Mouse (Mus musculus) heart, embryonic 13.5 days (tissue): ENCODE data around the gene Cyld. TPM values are rescaled to one million over a fixed set of nuclear protein-coding genes. Genes with fewer than 3 reads are reported as not detected.

Experiments used
- ATAC-seq: fragments of 200-750 bp; cut with Nextera tagmentation; 2 replicates; pipeline ENCODE4 v1.8.0; 2017; ENCODE audit warnings: moderate TSS enrichment; ENCODE audit not compliant: insufficient number of reproducible peaks, low FRiP score, low TSS enrichment; ENCODE audit errors: extremely low read depth
- H3K27ac ChIP-seq: fragments of 300-500 bp; sonication (generic); replicated peaks from 2 replicates; pipeline ENCODE4 v1.5.1; 2015; ENCODE audit warnings: moderate library complexity, mild to moderate bottlenecking, inconsistent platforms
- H3K27me3 ChIP-seq: fragments of 300-500 bp; sonication (generic); replicated peaks from 2 replicates; pipeline ENCODE4 v1.6.1; 2015; ENCODE audit warnings: mild to moderate bottlenecking, inconsistent platforms
- H3K36me3 ChIP-seq: fragments of 300-500 bp; sonication (generic); 2 replicates; pipeline ENCODE4 v1.6.1; 2015; ENCODE audit warnings: mild to moderate bottlenecking, inconsistent platforms
- H3K4me1 ChIP-seq: fragments of 300-500 bp; sonication (generic); 2 replicates; pipeline ENCODE4 v1.6.1; 2015; ENCODE audit warnings: inconsistent platforms
- H3K4me2 ChIP-seq: fragments of 300-500 bp; sonication (generic); 2 replicates; pipeline ENCODE4 v1.6.1; 2015; ENCODE audit warnings: inconsistent platforms, mild to moderate bottlenecking, moderate library complexity
- H3K4me3 ChIP-seq: fragments of 300-500 bp; sonication (generic); 2 replicates; pipeline ENCODE4 v1.5.1; 2015; ENCODE audit warnings: moderate library complexity, mild to moderate bottlenecking, inconsistent platforms
- H3K9ac ChIP-seq: fragments of 300-500 bp; sonication (generic); 2 replicates; pipeline ENCODE4 v1.6.1; 2015; ENCODE audit warnings: inconsistent platforms, mild to moderate bottlenecking, moderate library complexity
- H3K9me3 ChIP-seq: fragments of 300-500 bp; sonication (generic); 2 replicates; pipeline ENCODE4 v1.6.1; 2016; ENCODE audit warnings: inconsistent platforms
- WGBS: fragments of 180-500 bp; shearing (Covaris S2); methylation state at CpG from one replicate; pipeline ENCODE4 v1.1.7; 2015; ENCODE audit warnings: mixed read lengths; 5-methylcytosine and 5-hydroxymethylcytosine counted together
- polyA plus RNA-seq: library from polyadenylated mRNA; unstranded; fragments of >200 nt; fragmentation: Nextera tagmentation; extraction: Ambion mirVana; gene quantifications from 2 replicates; pipeline ENCODE4 v1.2.1, GENCODE M21; 2015

The Cyld gene
- polyA plus RNA-seq, 1 experiment from 2014 or later = 8.8 TPM

GRCm38 (mm10) chr8:88793324-88793722, 96.5 kb downstream of the Cyld start:
- Histone ChIP-seq H3K4me3 (no peak overlapping the region), H3K9me3 (no peaks in the 10 kb centered on the region), H3K27ac (no peak overlapping the region), H3K4me1 (no peaks in the 10 kb centered on the region), H3K27me3 (no peaks in the 10 kb centered on the region; the same call in 1 of the 2 replicates), H3K4me2 (no peak overlapping the region), H3K36me3 (no peaks in the 10 kb centered on the region), H3K9ac (no peak overlapping the region)
- ATAC-seq = no peak
- 73% methylated on average over 9 of the region's 9 CpGs for WGBS

DNA sequence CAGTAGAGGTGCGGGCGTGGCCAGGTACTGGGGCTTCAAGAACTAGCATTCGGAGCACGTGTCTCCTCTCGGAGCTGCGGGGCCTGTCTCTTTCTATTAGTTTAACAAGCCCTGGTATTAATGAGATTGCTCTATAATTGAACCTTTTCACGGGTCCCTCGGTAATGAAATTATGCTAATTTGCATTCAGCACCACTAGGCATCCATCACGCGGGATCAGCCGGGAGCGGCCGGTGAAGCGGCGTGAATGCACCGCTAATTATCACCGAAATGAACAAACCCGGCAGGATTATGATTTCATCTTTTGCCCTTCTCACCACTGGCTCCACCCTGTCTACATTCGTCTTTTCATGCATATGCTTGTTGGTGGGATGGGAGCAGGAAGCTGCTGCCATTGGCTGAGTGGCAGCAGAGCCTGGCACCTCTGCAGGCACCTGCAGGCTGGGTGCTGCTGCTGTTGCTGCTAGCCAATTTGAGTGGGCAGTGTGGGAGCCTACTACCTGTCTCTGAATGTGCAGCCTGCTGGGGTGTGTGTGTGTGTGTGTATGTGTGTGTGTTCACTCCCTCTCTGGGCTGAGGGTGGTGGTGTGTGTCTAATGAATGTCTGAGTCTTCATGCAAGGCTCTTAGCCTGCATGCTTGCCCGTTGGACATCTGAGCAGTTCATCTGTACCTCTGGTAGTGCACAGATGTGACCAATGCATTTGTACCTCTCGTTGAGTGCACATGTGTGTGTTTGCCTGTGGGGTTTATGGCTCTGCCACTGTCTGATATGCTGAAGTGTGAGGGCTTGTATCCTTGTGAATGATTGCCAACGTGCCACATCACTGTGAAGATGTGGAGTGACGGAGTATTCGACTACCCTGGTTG, 97.2 kb downstream of the Cyld start:
- Histone ChIP-seq H3K27me3 (no peaks in the 10 kb centered on the region), H3K4me2 (no peak overlapping the region), H3K9me3 (no peaks in the 10 kb centered on the region), H3K4me1 (no peaks in the 10 kb centered on the region), H3K9ac (no peak overlapping the region), H3K36me3 (no peaks in the 10 kb centered on the region), H3K27ac (no peak overlapping the region), H3K4me3 (no peak overlapping the region)
- 84% methylated on average over 24 of the region's 24 CpGs for WGBS
- no peak for ATAC-seq

DNA sequence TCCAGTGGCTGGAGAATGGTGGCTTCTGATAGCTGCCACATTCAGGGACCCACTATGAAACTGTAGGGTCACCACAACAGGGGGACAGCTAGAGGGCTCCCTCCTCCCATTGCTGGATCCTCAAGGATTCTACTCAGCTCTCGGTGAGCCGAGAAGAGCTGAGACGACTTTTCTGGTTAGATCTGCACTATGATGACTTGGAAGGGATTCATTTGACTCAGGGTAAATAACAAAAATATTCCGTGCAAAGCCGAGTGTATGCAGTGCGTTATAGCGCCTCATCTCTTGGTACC, 97.7 kb downstream of the Cyld start:
- Histone ChIP-seq H3K36me3 (no peaks in the 10 kb centered on the region), H3K27me3 (no peaks in the 10 kb centered on the region), H3K9me3 (no peaks in the 10 kb centered on the region), H3K27ac (no peak overlapping the region), H3K4me1 (no peaks in the 10 kb centered on the region), H3K9ac (no peak overlapping the region), H3K4me2 (no peak overlapping the region), H3K4me3 (no peak overlapping the region)
- ATAC-seq = no peak
- WGBS = 60% methylated on average over 7 of the region's 7 CpGs

DNA sequence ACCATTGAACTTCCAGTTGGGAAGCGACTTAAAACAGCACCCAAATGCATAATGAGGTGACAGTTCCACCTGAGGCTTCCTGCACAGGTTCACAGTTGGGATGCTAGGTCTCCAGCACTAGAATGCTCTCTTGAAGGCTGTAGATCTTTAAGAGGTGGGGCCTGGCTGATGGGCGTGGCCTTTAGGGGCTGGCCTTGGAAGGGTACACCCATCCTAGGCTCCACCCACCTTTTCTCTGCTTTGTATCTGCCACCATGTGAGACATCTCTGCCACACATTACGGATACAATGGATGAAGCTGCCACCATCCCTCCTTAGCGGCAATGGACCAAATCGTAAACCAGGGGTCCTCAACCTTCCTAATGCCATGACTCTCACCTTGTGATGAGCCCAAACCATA, 99.1 kb downstream of the Cyld start:
- H3K4me1 ChIP-seq = no peaks in the 10 kb centered on the region
- no peak for ATAC-seq
- 77% methylated on average over 5 of the region's 5 CpGs for WGBS

DNA sequence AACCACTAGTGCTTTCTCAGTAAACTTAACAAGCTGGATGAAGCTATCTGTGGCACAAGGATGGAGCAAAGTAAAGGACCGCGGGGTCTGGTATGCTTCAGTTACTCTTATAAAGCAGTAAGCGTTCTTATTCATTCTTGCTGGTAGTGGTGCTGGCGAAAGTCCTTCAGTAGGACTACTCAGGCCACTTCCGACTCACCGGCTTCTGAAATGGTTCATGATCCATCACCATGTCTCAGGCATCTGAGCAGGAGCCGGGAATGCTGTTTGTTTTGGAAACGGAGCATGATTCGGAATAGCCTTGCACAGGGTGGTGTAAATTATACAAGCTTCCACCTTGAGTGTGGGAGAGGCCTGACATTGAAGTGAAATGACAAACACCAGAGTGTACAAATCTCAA, 99.8 kb downstream of the Cyld start:
- H3K4me2 ChIP-seq = no peak overlapping the region
- 76% methylated on average over 9 of the region's 9 CpGs for WGBS
- H3K9ac ChIP-seq = no peak overlapping the region
- no peak for ATAC-seq
- H3K27ac ChIP-seq = no peak overlapping the region
- no peaks in the 10 kb centered on the region for H3K36me3 ChIP-seq
- H3K4me1 ChIP-seq = no peaks in the 10 kb centered on the region
- H3K27me3 ChIP-seq = no peaks in the 10 kb centered on the region
- no peaks in the 10 kb centered on the region for H3K9me3 ChIP-seq
- H3K4me3 ChIP-seq = no peak overlapping the region

More for the DNA sequence above, 99.1 kb downstream of the Cyld start:
- H3K27me3 ChIP-seq = no peaks in the 10 kb centered on the region
- no peak overlapping the region for H3K27ac ChIP-seq
- no peak overlapping the region for H3K9ac ChIP-seq
- no peaks in the 10 kb centered on the region for H3K36me3 ChIP-seq
- no peaks in the 10 kb centered on the region for H3K9me3 ChIP-seq
- H3K4me3 ChIP-seq = no peak overlapping the region
- H3K4me2 ChIP-seq = no peak overlapping the region

Other genes with a start within 250 kb of the Cyld start
- gene Nkd1, start 175.7 kb upstream of the Cyld start, polyA plus RNA-seq = 16.1 and 18.6 TPM in 2 replicates
- 1.6 and 1.8 TPM in 2 replicates for gene Snx20, start 60.9 kb upstream of the Cyld start, polyA plus RNA-seq
- 0.05 and 0.08 TPM in 2 replicates for gene Nod2, start 49.7 kb upstream of the Cyld start, polyA plus RNA-seq